Mouse (Mus musculus) erythroblast, embryonic 14.5 days (primary cell): ENCODE results near the gene Trap1. TPM values are rescaled to one million over a fixed set of nuclear protein-coding genes. Genes with fewer than 3 reads are reported as not detected.
"Not testable (repeated sequence)": the region's sequence is repeated elsewhere in the genome, so short reads cannot be mapped to it uniquely, and the experiment has no call there.

Source experiments
- H3K27me3 ChIP-seq: 2 replicates; pipeline ENCODE4 v1.6.1; 2012; ENCODE audit warnings: inconsistent platforms; ENCODE audit not compliant: control insufficient read depth
- H3K36me3 ChIP-seq: 2 replicates; pipeline ENCODE4 v1.6.1; 2012; ENCODE audit warnings: mild to moderate bottlenecking, inconsistent platforms; ENCODE audit not compliant: control insufficient read depth
- H3K4me1 ChIP-seq: 2 replicates; pipeline ENCODE4 v1.6.1; 2012; ENCODE audit warnings: inconsistent platforms; ENCODE audit not compliant: control insufficient read depth
- H3K4me3 ChIP-seq: replicated peaks from 2 replicates; pipeline ENCODE3; 2012; ENCODE audit warnings: moderate library complexity, mild to moderate bottlenecking, inconsistent platforms
- H3K9me3 ChIP-seq: 2 replicates; pipeline ENCODE4 v1.6.1; 2012; ENCODE audit warnings: low read length, inconsistent platforms, mixed read lengths; ENCODE audit not compliant: control insufficient read depth
- GATA1 ChIP-seq: IDR thresholded peaks from 2 replicates; pipeline ENCODE4 v1.6.1; 2012; ENCODE audit warnings: low read length, inconsistent platforms, mixed read lengths
- TAL1 ChIP-seq: IDR thresholded peaks from 3 replicates; pipeline ENCODE4 v1.6.1; 2012; ENCODE audit warnings: low read length, inconsistent platforms, mixed read lengths
- polyA plus RNA-seq: library from polyadenylated mRNA; stranded (reverse); fragments of >175 nt; gene quantifications from 2 replicates; pipeline ENCODE4 v1.2.3, GENCODE M21; 2012

The Trap1 gene
- polyA plus RNA-seq, 1 experiment: 18.1 TPM

- Histone ChIP-seq H3K4me1 (peaks cover 37% of the 10 kb centered on the region), H3K4me3 (no peak overlapping the region), H3K36me3 (peaks cover 19% of the 10 kb centered on the region), H3K27me3 (no peaks in the 10 kb centered on the region), H3K9me3 (no peaks in the 10 kb centered on the region)
- TF ChIP-seq TAL1 (no peak), GATA1 (no peak)
Observed at GRCm38 (mm10) chr16:4079656-4080055, 2.0 kb upstream of the Trap1 start.

GRCm38 (mm10) chr16:4078302-4078701, 675 bp upstream of the Trap1 start:
- H3K4me1 ChIP-seq: peaks cover 44% of the 10 kb centered on the region

GRCm38 (mm10) chr16:4074836-4075235, 2.8 kb downstream of the Trap1 start:
- Histone ChIP-seq H3K4me1 (peaks cover 44% of the 10 kb centered on the region), H3K36me3 (peaks cover 20% of the 10 kb centered on the region), H3K4me3 (no peak overlapping the region), H3K27me3 (no peaks in the 10 kb centered on the region), H3K9me3 (no peaks in the 10 kb centered on the region)
- TF ChIP-seq GATA1 (no peak), TAL1 (no peak)

More at GRCm38 (mm10) chr16:4078302-4078701, 675 bp upstream of the Trap1 start:
- H3K9me3 ChIP-seq, H3K27me3 ChIP-seq: not testable (repeated sequence)
- Histone ChIP-seq H3K4me3 (peak overlapping the region; percentile 86), H3K36me3 (peaks cover 16% of the 10 kb centered on the region)

GRCm38 (mm10) chr16:4074297-4074696, 3.3 kb downstream of the Trap1 start:
- H3K36me3 ChIP-seq: peaks cover 20% of the 10 kb centered on the region
- H3K4me3 ChIP-seq: no peak overlapping the region
- peaks cover 44% of the 10 kb centered on the region for H3K4me1 ChIP-seq
- H3K9me3 ChIP-seq: no peaks in the 10 kb centered on the region
- no peaks in the 10 kb centered on the region for H3K27me3 ChIP-seq
- TF ChIP-seq GATA1 (no peak), TAL1 (no peak)

- TF ChIP-seq GATA1: no peak
- TF ChIP-seq TAL1: no peak
- Histone ChIP-seq H3K36me3 (peaks cover 70% of the 10 kb centered on the region), H3K9me3 (no peaks in the 10 kb centered on the region), H3K27me3 (no peaks in the 10 kb centered on the region), H3K4me1 (no peaks in the 10 kb centered on the region), H3K4me3 (no peak overlapping the region)
Observed at GRCm38 (mm10) chr16:4068588-4068987, 9.0 kb downstream of the Trap1 start.

GRCm38 (mm10) chr16:4064945-4065344, 12.7 kb downstream of the Trap1 start:
- Histone ChIP-seq H3K36me3 (peaks cover 90% of the 10 kb centered on the region), H3K4me1 (no peaks in the 10 kb centered on the region), H3K4me3 (no peak overlapping the region), H3K9me3 (no peaks in the 10 kb centered on the region), H3K27me3 (no peaks in the 10 kb centered on the region)
- no peak for TF ChIP-seq GATA1
- TF ChIP-seq TAL1: no peak

GRCm38 (mm10) chr16:4053811-4054210, 23.8 kb downstream of the Trap1 start:
- TF ChIP-seq TAL1 (no peak), GATA1 (no peak)
- H3K9me3 ChIP-seq: no peaks in the 10 kb centered on the region
- no peaks in the 10 kb centered on the region for H3K27me3 ChIP-seq
- no peaks in the 10 kb centered on the region for H3K4me1 ChIP-seq
- no peak overlapping the region for H3K4me3 ChIP-seq
- peaks cover 91% of the 10 kb centered on the region for H3K36me3 ChIP-seq

GRCm38 (mm10) chr16:4052601-4053000, 25.0 kb downstream of the Trap1 start:
- Histone ChIP-seq H3K36me3 (peaks cover 90% of the 10 kb centered on the region), H3K27me3 (no peaks in the 10 kb centered on the region), H3K4me1 (no peaks in the 10 kb centered on the region), H3K4me3 (no peak overlapping the region), H3K9me3 (no peaks in the 10 kb centered on the region)
- TF ChIP-seq TAL1 (no peak), GATA1 (no peak)

GRCm38 (mm10) chr16:4045524-4045923, 32.1 kb downstream of the Trap1 start:
- Histone ChIP-seq H3K27me3 (no peaks in the 10 kb centered on the region), H3K4me1 (no peaks in the 10 kb centered on the region), H3K4me3 (no peak overlapping the region), H3K36me3 (peaks cover 92% of the 10 kb centered on the region), H3K9me3 (no peaks in the 10 kb centered on the region)
- TF ChIP-seq TAL1 (no peak), GATA1 (no peak)

GRCm38 (mm10) chr16:4044093-4044492, 33.5 kb downstream of the Trap1 start:
- H3K36me3 ChIP-seq: peaks cover 93% of the 10 kb centered on the region
- no peak overlapping the region for H3K4me3 ChIP-seq
- no peak for TF ChIP-seq TAL1
- no peak for TF ChIP-seq GATA1
- H3K9me3 ChIP-seq: no peaks in the 10 kb centered on the region
- no peaks in the 10 kb centered on the region for H3K27me3 ChIP-seq
- no peaks in the 10 kb centered on the region for H3K4me1 ChIP-seq
